Mouse (Mus musculus): Measurements from ENCODE around the gene Prrx2. TPM values are rescaled to one million over a fixed set of nuclear protein-coding genes. Genes with fewer than 3 reads are reported as not detected.

Prrx2 gene
- polyA plus RNA-seq, 1 experiment from 2014 or later = 24.4 TPM

DNA sequence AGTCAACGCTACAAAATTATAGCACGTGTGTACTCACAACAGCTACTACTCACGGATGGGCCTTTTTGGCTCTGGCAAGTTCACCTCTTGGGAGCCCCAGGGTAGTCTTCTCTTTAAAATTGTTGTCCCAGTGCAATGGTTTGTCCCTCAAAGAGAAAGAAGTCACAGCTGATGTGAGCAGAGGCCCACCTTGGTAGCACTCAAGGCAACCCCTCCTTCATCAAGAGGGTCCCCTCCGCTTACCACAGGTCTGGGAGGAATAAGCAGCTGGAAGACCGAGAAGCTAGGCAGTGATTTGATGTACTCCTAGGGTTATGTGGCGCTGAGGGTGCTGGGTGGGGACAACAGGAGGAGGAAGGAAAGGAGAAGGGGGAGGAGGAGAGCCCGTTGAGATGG is 34.1 kb upstream of the Prrx2 start:
- peaks cover 29% of the 10 kb centered on the region for H3K27me3 ChIP-seq (ENCODE audit: control insufficient read depth, insufficient read depth, low read length)
- peak overlapping the region; percentile 71; the same call in 1 of the 2 replicates for H3K9ac ChIP-seq (ENCODE audit: low read length)
- 35% methylated on average over 7 of the region's 7 CpGs for WGBS
- H3K4me2 ChIP-seq = peak overlapping the region; percentile 88
- ATAC-seq (ENCODE audit: low FRiP score) = no peak
- peak overlapping the region; percentile 43 for H3K4me3 ChIP-seq (ENCODE audit: low read depth, low read length)
- no peak overlapping the region for H3K27ac ChIP-seq (ENCODE audit: low read depth, low read length)
- no peaks in the 10 kb centered on the region for H3K9me3 ChIP-seq (ENCODE audit: control insufficient read depth, low read length)
- no peaks in the 10 kb centered on the region for H3K36me3 ChIP-seq (ENCODE audit: control insufficient read depth, insufficient read depth, low read length)
- peaks cover 24% of the 10 kb centered on the region for H3K4me1 ChIP-seq (ENCODE audit: control insufficient read depth, insufficient read depth, low read length)
- peak; percentile 90 for DNase-seq (ENCODE audit: low spot score, missing footprints)

GRCm38 (mm10) chr2:30801067-30801852 is 33.5 kb upstream of the Prrx2 start:
- Histone ChIP-seq H3K9ac (ENCODE audit: low read length) (peak overlapping the region; percentile 71), H3K4me3 (ENCODE audit: low read depth, low read length) (peak overlapping the region; percentile 43), H3K27me3 (ENCODE audit: control insufficient read depth, insufficient read depth, low read length) (peaks cover 29% of the 10 kb centered on the region), H3K9me3 (ENCODE audit: control insufficient read depth, low read length) (no peaks in the 10 kb centered on the region), H3K4me1 (ENCODE audit: control insufficient read depth, insufficient read depth, low read length) (peaks cover 18% of the 10 kb centered on the region), H3K4me2 (peak overlapping the region; percentile 88), H3K27ac (ENCODE audit: low read depth, low read length) (no peak overlapping the region), H3K36me3 (ENCODE audit: control insufficient read depth, insufficient read depth, low read length) (no peaks in the 10 kb centered on the region)
- 1% methylated on average over 76 of the region's 77 CpGs for WGBS
- peak; percentile 96 for DNase-seq (ENCODE audit: low spot score, missing footprints)
- peak; percentile 54 for ATAC-seq (ENCODE audit: low FRiP score)

DNA sequence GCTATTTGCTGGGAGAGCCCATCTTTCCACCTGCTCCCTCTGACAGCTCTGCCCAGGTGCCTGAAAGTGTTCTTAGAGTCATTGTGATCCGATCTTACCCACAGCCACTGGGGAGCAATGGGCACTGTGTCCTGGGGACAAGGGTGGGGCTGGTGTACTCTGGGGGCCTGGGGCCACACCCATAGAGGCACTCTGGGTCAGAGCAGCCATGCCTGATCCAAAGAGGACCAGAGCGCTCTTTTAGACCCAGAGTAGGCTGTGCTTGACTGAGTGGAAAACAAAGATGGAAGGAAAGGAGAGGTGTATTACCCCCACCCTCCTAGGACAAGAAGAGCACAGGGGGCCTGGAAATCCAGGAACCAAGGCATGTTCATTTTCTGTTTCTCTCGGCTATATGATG is 31.2 kb upstream of the Prrx2 start, which contains the start of gene 1700001O22Rik:
TSS of gene 1700001O22Rik (minus strand) at position 58 of the 400 bp plus-strand sequence.
- WGBS = 77% methylated on average over 3 of the region's 3 CpGs

DNA sequence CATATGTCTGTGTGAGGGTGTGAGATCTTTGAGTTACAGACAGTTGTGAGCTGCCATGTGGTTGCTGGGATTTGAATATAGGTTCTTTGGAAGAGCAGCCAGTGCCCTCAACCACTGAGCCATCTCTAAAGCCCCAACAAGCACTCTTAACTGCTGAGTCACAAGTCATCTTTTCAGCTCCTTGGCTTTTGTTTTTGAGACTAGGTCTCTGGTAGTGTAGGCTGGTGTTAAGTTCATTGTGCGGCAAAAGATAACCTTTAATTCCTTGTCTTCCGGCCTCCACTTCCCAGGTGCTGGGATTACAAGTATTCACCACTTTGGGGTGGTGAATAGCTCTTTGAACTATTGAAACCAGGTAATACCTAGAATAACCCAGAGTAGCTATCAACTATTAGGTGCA is 28.8 kb upstream of the Prrx2 start:
- H3K36me3 ChIP-seq (ENCODE audit: control insufficient read depth, insufficient read depth, low read length) = no peaks in the 10 kb centered on the region
- 93% methylated on average over 2 of the region's 2 CpGs for WGBS
- H3K9ac ChIP-seq (ENCODE audit: low read length) = no peak overlapping the region
- peaks cover 19% of the 10 kb centered on the region for H3K4me1 ChIP-seq (ENCODE audit: control insufficient read depth, insufficient read depth, low read length)
- no peak overlapping the region for H3K27ac ChIP-seq (ENCODE audit: low read depth, low read length)
- no peak for DNase-seq (ENCODE audit: low spot score, missing footprints)
- H3K27me3 ChIP-seq (ENCODE audit: control insufficient read depth, insufficient read depth, low read length) = peaks cover 18% of the 10 kb centered on the region
- no peaks in the 10 kb centered on the region for H3K9me3 ChIP-seq (ENCODE audit: control insufficient read depth, low read length)
- H3K4me3 ChIP-seq (ENCODE audit: low read depth, low read length) = no peak overlapping the region
- ATAC-seq (ENCODE audit: low FRiP score) = no peak
- H3K4me2 ChIP-seq = no peak overlapping the region

More for the DNA sequence above, 31.2 kb upstream of the Prrx2 start, which contains the start of gene 1700001O22Rik:
- H3K36me3 ChIP-seq (ENCODE audit: control insufficient read depth, insufficient read depth, low read length) = no peaks in the 10 kb centered on the region
- DNase-seq (ENCODE audit: low spot score, missing footprints) (no peak), ATAC-seq (ENCODE audit: low FRiP score) (no peak)
- H3K4me1 ChIP-seq (ENCODE audit: control insufficient read depth, insufficient read depth, low read length) = peaks cover 11% of the 10 kb centered on the region
- H3K9me3 ChIP-seq (ENCODE audit: control insufficient read depth, low read length) = no peaks in the 10 kb centered on the region
- no peak within 1 kb of the TSS for H3K4me2 ChIP-seq
- H3K27ac ChIP-seq (ENCODE audit: low read depth, low read length) = no peak within 1 kb of the TSS
- H3K9ac ChIP-seq (ENCODE audit: low read length) = no peak within 1 kb of the TSS
- H3K4me3 ChIP-seq (ENCODE audit: low read depth, low read length) = no peak within 1 kb of the TSS
- H3K27me3 ChIP-seq (ENCODE audit: control insufficient read depth, insufficient read depth, low read length) = peaks cover 29% of the 10 kb centered on the region

DNA sequence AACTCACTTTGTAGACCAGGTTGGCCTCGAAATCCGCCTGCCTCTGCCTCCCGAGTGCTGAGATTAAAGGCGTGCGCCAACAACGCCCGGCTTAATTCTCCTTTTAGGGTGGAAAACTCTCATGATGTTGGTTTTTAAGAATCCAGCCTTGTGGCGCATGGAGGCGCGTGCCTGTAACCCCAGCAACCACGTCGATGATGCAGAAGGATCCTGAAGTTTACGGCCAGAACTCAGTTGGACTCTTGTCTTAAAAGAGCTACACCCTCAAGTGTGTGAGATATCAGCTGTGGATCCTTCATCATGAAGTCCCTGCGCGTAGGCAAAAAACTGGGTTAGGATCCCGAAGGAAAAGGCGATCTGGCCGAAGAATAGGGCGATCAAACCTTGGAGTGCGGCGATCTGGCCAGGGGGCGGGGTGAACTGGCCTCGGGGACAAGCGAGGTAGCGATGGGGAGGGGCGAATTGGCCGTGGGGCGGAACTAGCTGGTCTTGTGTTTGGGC is 27.6 kb upstream of the Prrx2 start:
- 6% methylated on average over 28 of the region's 28 CpGs for WGBS
- no peaks in the 10 kb centered on the region; the same call in none of the 2 replicates for H3K36me3 ChIP-seq (ENCODE audit: control insufficient read depth, insufficient read depth, low read length)
- H3K4me1 ChIP-seq (ENCODE audit: control insufficient read depth, insufficient read depth, low read length) = peaks cover 11% of the 10 kb centered on the region
- H3K27ac ChIP-seq (ENCODE audit: low read depth, low read length) = peak overlapping the region; percentile 65
- H3K4me3 ChIP-seq (ENCODE audit: low read depth, low read length) = peak overlapping the region; percentile 74
- H3K4me2 ChIP-seq = peak overlapping the region; percentile 81
- DNase-seq (ENCODE audit: low spot score, missing footprints) = no peak
- no peaks in the 10 kb centered on the region for H3K9me3 ChIP-seq (ENCODE audit: control insufficient read depth, low read length)
- ATAC-seq (ENCODE audit: low FRiP score) = no peak
- H3K9ac ChIP-seq (ENCODE audit: low read length) = peak overlapping the region; percentile 53
- peaks cover 6% of the 10 kb centered on the region; the same call in 1 of the 2 replicates for H3K27me3 ChIP-seq (ENCODE audit: control insufficient read depth, insufficient read depth, low read length)

GRCm38 (mm10) chr2:30807648-30808295 is 27.0 kb upstream of the Prrx2 start, which contains the start of gene Ntmt1:
Gene Ntmt1 (plus strand): TSS chr2:30807826.
- peaks cover 2% of the 10 kb centered on the region for H3K36me3 ChIP-seq (ENCODE audit: control insufficient read depth, insufficient read depth, low read length)
- H3K4me2 ChIP-seq = peak within 1 kb of the TSS; percentile 81
- H3K9ac ChIP-seq (ENCODE audit: low read length) = peak within 1 kb of the TSS; percentile 92
- ATAC-seq (ENCODE audit: low FRiP score) (peak; percentile 98), DNase-seq (ENCODE audit: low spot score, missing footprints) (peak; percentile 99)
- WGBS = 0% methylated on average over 44 of the region's 44 CpGs
- no peaks in the 10 kb centered on the region for H3K9me3 ChIP-seq (ENCODE audit: control insufficient read depth, low read length)
- peak within 1 kb of the TSS; percentile 65 for H3K27ac ChIP-seq (ENCODE audit: low read depth, low read length)
- H3K4me1 ChIP-seq (ENCODE audit: control insufficient read depth, insufficient read depth, low read length) = peaks cover 11% of the 10 kb centered on the region
- H3K27me3 ChIP-seq (ENCODE audit: control insufficient read depth, insufficient read depth, low read length) = peaks cover 3% of the 10 kb centered on the region; the same call in 1 of the 2 replicates
- peak within 1 kb of the TSS; percentile 74 for H3K4me3 ChIP-seq (ENCODE audit: low read depth, low read length)

- no peak for ATAC-seq (ENCODE audit: low FRiP score)
- Histone ChIP-seq H3K4me3 (ENCODE audit: low read depth, low read length) (peak overlapping the region; percentile 74), H3K9ac (ENCODE audit: low read length) (peak overlapping the region; percentile 92), H3K36me3 (ENCODE audit: control insufficient read depth, insufficient read depth, low read length) (peaks cover 3% of the 10 kb centered on the region), H3K4me1 (ENCODE audit: control insufficient read depth, insufficient read depth, low read length) (peaks cover 11% of the 10 kb centered on the region), H3K9me3 (ENCODE audit: control insufficient read depth, low read length) (no peaks in the 10 kb centered on the region), H3K27ac (ENCODE audit: low read depth, low read length) (0 out of 2 replicates have a peak overlapping the region, but pooled peaks have one; percentile 4), H3K4me2 (peak overlapping the region; percentile 81), H3K27me3 (ENCODE audit: control insufficient read depth, insufficient read depth, low read length) (peaks cover 3% of the 10 kb centered on the region; the same call in 1 of the 2 replicates)
- no peak for DNase-seq (ENCODE audit: low spot score, missing footprints)
- WGBS = 8% methylated on average over 10 of the region's 10 CpGs
Measured at GRCm38 (mm10) chr2:30808296-30808655, 26.5 kb upstream of the Prrx2 start.

GRCm38 (mm10) chr2:30809503-30809902 is 25.3 kb upstream of the Prrx2 start:
- Histone ChIP-seq H3K9me3 (ENCODE audit: control insufficient read depth, low read length) (no peaks in the 10 kb centered on the region), H3K36me3 (ENCODE audit: control insufficient read depth, insufficient read depth, low read length) (peaks cover 3% of the 10 kb centered on the region)
- WGBS = 91% methylated on average over 5 of the region's 5 CpGs

More at GRCm38 (mm10) chr2:30809503-30809902, 25.3 kb upstream of the Prrx2 start:
- Histone ChIP-seq H3K27ac (ENCODE audit: low read depth, low read length) (no peak overlapping the region), H3K27me3 (ENCODE audit: control insufficient read depth, insufficient read depth, low read length) (no peaks in the 10 kb centered on the region), H3K9ac (ENCODE audit: low read length) (0 out of 2 replicates have a peak overlapping the region, but pooled peaks have one; percentile 20), H3K4me3 (ENCODE audit: low read depth, low read length) (no peak overlapping the region), H3K4me2 (peak overlapping the region; percentile 22; the same call in 1 of the 2 replicates), H3K4me1 (ENCODE audit: control insufficient read depth, insufficient read depth, low read length) (peaks cover 11% of the 10 kb centered on the region)
- DNase-seq (ENCODE audit: low spot score, missing footprints) (no peak), ATAC-seq (ENCODE audit: low FRiP score) (no peak)
